Mouse (Mus musculus) liver, adult (tissue): Measurements from ENCODE around the gene Gdap1l1.

Experiments
- GATA4 ChIP-seq: IDR thresholded peaks from 2 replicates; pipeline ENCODE4 v1.6.1; 2014; ENCODE audit warnings: mild to moderate bottlenecking, low read length; ENCODE audit not compliant: insufficient replicate concordance

Gene Gdap1l1

GRCm38 (mm10) chr2:163438246-163438618 lies at the start of gene Gdap1l1:
TSS of gene Gdap1l1 (plus strand) at chr2:163438476.
- TF ChIP-seq GATA4 = no peak

- TF ChIP-seq GATA4 = no peak
Observed at GRCm38 (mm10) chr2:163392436-163392835, 45.8 kb upstream of the Gdap1l1 start.

DNA sequence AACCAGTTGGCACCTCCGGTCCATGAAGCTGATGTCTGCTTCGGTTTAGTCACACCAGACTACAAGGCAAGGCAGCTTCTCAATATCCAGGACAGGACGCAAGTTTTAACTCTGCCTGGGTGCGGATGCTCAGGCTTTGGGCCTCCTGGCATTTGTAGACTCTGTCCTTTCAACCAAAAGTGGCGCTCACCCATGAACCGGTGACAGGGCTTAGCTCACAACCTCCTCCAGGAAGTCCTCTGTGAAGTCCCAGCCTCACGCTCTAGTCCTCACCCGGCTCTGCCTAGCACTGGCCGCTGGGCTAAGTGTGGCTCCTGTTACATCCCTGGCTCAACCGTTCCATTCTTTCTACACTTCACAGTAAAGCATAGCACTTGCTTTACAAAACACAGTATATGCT lies 45.0 kb upstream of the Gdap1l1 start:
- TF ChIP-seq GATA4 = no peak

DNA sequence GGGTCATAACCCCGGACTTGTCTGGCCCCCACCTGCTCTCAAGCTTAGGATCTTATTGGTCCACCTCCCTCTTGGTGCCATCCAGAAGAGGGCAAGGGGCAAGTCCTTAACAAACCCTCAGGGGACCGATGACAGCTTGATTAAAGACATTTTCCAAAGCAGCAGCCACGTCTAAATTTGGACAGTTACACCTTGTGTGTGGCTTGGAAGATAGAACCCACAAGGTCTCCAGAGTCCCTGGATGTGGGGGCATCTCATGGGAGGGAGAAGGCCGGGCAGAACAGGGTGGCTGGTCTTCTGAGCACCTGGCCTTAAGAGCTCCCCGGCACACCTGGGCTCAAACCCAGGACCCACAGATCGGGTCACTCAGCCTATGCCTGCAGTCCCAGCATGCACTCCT lies 44.3 kb upstream of the Gdap1l1 start:
- no peak for TF ChIP-seq GATA4

GRCm38 (mm10) chr2:163394977-163395376 lies 43.3 kb upstream of the Gdap1l1 start:
- TF ChIP-seq GATA4 = no peak

DNA sequence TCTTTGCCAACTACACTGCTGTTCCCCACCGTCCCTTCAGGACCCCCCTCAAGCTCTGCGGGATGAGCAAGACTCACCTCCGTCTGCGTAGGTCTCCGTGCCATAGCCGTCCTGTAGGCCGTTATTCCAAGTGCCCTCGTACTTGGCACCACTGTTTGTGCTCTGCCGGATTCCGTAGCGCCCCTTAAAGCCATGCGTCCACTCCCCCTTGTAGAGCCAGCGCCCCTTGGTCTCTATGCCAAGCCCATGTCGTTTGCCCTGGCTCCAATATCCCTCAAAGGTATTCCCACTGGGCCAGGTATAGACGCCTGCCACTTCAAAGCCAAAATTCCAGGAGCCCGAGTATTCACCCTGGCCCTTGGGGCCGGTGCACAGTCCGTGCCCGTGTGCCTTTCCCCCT lies 41.2 kb upstream of the Gdap1l1 start:
- TF ChIP-seq GATA4 = no peak

- TF ChIP-seq GATA4 = no peak
Observed at GRCm38 (mm10) chr2:163397905-163398304, 40.4 kb upstream of the Gdap1l1 start, which contains the start of gene Jph2. TSS of gene Jph2 (minus strand) at chr2:163397993.

DNA sequence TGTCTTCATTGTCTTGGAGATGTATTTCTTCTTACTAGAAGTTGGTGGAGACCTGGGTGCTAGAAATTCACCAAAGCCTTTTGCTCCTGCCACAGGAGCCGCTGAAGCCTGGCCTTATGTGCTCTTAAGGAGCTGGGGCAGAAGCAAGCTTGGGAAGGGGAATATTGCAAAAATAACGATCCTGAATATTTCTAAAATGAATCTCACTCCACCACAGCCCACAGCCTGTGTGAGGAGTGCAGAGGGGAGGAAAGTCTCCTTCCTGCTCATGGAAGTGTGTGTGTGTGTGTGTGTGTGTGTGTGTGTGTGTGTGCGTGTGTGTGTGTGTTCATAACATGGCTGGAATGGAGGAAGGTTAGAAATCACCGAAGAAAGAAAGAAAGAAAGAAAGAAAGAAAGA lies 39.5 kb upstream of the Gdap1l1 start:
- TF ChIP-seq GATA4 = no peak

GRCm38 (mm10) chr2:163399222-163399621 lies 39.1 kb upstream of the Gdap1l1 start:
- no peak for TF ChIP-seq GATA4

- TF ChIP-seq GATA4 = no peak
Observed at GRCm38 (mm10) chr2:163401221-163401620, 37.1 kb upstream of the Gdap1l1 start.

DNA sequence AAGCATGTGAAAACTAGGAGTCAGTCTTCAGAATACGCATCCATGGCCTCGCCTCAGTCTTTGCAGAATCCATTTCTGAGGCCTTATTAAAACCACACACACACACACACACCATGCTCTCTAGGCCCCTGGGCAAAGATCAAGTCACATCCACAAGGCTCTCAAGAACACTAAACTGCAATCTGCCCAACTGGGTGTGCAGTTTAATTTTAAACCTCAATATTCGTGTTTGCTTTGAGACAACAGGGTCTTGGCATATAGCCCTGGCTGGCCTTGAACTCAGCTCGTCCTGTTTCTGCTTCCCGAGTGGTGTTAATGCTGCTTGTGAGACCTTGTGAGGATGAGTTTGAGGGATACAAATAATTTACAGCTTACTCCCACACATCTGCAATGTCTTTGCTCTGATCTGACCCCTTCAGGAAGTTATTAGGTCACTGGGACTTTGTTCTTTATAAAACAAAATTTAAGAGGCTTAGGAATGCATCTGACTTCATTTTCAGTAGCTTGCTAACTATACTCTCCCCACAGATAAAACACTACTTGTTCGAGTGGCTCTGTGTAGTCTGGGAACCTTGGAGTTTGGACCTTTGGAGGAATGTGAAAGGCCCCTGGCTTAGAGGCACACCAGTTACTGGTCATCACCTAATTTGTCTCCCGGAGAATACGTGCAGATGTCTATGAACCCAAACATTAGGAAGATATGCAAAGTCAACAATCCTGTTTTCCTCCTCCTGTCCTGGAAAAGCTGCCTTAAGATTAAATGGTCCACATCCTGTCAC lies 34.0 kb upstream of the Gdap1l1 start:
- no peak for TF ChIP-seq GATA4

GRCm38 (mm10) chr2:163410211-163410610 lies 28.1 kb upstream of the Gdap1l1 start:
- TF ChIP-seq GATA4 = no peak

- TF ChIP-seq GATA4 = no peak
Observed at GRCm38 (mm10) chr2:163411840-163412239, 26.4 kb upstream of the Gdap1l1 start.

DNA sequence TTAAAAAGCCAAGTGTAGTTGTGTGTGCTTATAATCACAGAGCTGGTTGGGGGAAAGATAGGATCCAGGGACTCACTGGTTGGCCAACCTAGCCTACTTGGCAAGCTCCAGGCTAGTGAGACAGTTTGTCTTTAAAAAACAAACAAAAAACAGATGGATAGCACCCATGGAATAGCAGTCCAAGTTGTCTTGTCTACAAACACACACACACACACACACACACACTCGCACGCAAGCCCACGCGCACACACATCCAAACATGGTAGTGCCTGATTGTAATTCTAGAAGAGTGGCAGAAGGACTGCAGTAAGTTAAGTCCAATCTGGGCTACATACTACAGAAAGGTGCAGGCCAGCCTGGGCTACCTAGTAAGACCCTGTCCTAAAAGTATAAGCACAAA lies 25.9 kb upstream of the Gdap1l1 start:
- TF ChIP-seq GATA4 = 0 out of 2 replicates have a peak, but pooled peaks have one; percentile 19

DNA sequence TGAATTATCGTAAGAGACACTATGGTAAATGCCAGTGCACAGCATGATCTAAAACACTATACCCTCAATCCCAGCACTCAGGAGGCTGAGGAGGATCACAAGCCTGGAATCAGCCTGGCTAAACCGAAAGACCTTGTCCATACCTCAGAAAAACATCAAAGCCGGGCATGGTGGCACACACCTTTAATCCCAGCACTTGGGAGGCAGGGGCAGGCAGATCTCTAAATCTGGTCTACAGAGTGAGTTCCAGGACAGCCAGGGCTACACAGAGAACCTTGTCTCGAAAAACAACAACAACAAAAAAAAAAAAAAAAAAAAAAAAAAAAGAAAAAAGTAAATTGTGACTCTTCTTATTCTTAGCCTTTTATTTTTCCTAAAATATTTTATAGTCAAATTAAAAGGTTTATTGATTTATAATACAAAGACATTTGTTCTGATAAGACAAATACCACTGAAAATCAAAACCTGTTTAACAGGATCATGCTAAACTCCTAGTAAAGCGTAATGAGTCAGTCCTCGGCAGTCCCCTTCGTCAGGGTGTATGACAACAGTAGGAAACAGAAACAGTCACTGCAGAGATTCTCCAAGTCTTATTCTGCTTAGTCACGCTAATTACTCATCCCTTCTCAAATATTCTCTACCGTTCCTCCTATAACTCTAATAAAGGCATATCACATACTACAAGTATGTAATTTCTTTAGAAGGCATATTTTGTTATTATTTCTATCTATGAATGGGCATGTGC lies 25.3 kb upstream of the Gdap1l1 start:
- no peak for TF ChIP-seq GATA4

GRCm38 (mm10) chr2:163417026-163417425 lies 21.2 kb upstream of the Gdap1l1 start:
- TF ChIP-seq GATA4 = no peak
